Mouse (Mus musculus) cerebellum, adult 2 months (tissue): ENCODE data around the gene Smyd2.

Experiments used
- CTCF ChIP-seq: fragments of 200-500 bp; IDR thresholded peaks from 2 replicates; pipeline ENCODE4 v1.5.1; 2011; ENCODE audit warnings: low read depth, mild to moderate bottlenecking, control low read depth, low read length, moderate library complexity, borderline replicate concordance; ENCODE audit not compliant: insufficient read depth
- POLR2A ChIP-seq: fragments of 200-500 bp; IDR thresholded peaks from 2 replicates; pipeline ENCODE4 v1.6.1; 2011; ENCODE audit warnings: low read length, control low read depth, borderline replicate concordance; ENCODE audit not compliant: insufficient read depth

GRCm38 (mm10) chr1:189830797-189831232 lies 91.3 kb downstream of the Smyd2 start:
- TF ChIP-seq POLR2A = no peak
- no peak for TF ChIP-seq CTCF
